Mouse (Mus musculus): ENCODE results near the gene Cxcr5.

The Cxcr5 gene

GRCm38 (mm10) chr9:44509487-44510354, 52.0 kb downstream of the Cxcr5 start:
- DNase-seq (ENCODE audit: low spot score), result peak; percentile 82

- peak; percentile 5 for DNase-seq (ENCODE audit: low spot score)
Observed at GRCm38 (mm10) chr9:44508721-44509486, 52.8 kb downstream of the Cxcr5 start.

- no peak for DNase-seq (ENCODE audit: low spot score)
Observed at GRCm38 (mm10) chr9:44508124-44508619, 53.5 kb downstream of the Cxcr5 start.

DNA sequence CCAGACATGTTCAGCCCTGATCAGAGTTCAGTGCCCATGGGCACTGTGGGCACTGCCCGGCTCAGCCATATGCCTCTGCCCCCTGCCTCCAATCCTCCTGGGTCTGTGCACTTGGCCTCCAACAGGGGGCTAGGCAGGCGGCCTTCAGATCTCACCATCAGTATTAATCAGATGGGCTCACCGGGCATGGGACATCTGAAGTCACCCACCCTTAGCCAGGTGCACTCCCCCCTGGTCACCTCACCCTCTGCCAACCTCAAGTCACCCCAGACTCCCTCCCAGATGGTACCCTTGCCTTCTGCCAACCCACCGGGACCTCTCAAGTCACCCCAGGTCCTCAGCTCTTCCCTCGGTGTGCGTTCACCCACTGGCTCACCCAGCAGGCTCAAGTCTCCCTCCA, 54.3 kb downstream of the Cxcr5 start:
- DNase-seq (ENCODE audit: low spot score), result no peak

DNA sequence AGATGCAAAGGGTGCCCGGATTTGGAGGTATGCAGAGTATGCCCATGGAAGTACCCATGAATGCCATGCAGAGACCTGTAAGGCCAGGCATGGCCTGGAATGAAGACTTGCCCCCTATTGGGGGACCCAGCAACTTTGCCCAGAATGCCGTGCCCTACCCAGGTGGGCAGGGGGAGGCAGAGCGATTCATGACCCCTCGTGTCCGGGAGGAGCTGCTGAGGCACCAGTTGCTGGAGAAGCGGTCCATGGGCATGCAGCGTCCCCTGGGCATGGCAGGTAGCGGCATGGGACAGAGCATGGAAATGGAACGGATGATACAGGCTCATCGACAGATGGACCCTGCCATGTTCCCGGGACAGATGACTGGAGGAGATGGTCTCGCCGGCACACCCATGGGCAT, 55.1 kb downstream of the Cxcr5 start:
- DNase-seq (ENCODE audit: low spot score), result no peak

DNA sequence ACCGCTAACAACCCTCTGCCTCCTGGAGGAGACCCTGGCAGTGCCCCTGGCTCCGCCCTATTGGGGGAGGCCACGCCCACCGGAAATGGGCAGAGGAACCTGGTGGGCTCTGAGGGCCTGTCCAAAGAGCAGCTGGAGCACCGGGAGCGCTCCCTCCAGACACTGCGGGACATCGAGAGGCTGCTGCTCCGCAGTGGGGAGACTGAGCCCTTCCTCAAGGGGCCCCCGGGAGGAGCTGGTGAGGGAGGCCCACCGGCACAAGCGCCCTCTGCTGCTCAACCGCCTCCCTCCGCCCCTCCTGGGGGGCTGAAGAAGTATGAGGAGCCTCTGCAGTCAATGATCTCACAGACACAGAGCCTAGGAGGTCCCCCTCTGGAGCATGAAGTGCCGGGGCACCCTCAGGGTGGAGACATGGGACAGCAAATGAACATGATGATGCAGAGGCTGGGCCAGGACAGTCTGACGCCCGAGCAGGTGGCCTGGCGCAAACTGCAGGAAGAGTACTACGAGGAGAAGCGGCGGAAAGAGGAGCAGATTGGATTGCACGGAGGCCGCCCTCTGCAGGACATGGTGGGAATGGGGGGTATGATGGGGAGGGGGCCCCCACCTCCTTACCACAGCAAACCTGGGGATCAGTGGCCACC, 55.7 kb downstream of the Cxcr5 start:
- DNase-seq (ENCODE audit: low spot score), result no peak

DNA sequence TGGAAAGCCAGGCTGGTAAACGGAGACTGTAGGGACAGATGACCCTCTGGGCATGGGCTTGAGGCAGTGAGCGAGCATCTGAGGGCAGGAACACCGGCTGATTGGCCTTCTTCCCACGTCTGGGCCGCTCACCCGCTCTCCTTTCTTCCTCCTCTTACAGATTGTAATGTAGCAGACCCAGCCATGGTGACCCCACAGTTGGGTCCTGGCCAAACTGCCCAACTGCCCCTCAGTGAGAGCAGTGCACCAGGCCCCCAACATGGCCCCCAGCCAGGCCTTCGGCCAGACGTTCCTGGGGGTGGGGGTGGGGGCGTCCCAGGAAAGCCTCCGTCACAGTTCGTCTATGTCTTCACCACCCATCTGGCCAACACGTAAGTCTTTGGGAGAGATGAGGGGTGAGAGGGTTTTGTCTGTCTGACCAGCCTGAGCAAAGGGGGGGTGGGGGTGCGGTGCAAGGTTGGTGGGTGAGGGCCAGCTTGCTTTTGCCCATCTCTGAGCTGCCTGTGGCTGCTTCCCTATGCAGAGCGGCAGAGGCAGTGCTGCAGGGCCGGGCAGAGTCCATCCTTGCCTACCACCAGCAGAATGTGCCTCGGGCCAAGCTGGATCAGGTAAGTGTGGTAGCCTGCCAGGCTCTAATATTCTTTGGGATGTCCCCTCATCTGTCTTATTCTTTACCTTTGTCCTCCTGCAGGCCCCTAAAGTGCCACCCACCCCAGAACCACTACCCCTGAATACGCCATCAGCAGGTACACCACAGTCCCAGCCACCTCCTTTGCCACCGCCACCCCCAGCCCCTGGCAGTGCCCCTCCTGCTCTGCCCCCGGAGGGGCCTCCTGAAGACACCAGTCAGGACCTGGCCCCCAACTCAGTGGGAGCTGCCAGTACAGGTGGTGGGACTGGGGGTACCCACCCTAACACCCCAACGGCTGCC, 56.5 kb downstream of the Cxcr5 start:
- peak; percentile 4 for DNase-seq (ENCODE audit: low spot score)

DNA sequence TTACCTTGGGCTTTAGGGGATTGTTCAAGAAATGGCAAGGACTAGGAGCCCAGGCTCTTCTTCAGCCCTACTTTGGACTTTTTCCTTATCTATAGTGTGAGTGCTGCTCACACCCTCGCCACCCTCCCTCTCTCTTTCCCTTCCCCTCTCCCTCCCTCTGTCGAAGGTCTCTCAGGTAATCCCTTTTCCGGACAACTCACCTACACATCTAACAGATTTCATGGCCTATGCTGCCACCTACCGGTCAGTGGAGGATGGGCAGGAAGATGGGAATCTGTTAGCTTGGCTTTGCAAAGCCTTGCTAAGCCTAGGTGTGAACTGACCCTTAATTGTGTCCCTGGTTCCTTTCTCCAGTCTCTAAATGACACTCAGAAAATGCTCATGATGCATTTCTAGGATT, 59.7 kb downstream of the Cxcr5 start:
- DNase-seq (ENCODE audit: low spot score), result peak; percentile 25

DNA sequence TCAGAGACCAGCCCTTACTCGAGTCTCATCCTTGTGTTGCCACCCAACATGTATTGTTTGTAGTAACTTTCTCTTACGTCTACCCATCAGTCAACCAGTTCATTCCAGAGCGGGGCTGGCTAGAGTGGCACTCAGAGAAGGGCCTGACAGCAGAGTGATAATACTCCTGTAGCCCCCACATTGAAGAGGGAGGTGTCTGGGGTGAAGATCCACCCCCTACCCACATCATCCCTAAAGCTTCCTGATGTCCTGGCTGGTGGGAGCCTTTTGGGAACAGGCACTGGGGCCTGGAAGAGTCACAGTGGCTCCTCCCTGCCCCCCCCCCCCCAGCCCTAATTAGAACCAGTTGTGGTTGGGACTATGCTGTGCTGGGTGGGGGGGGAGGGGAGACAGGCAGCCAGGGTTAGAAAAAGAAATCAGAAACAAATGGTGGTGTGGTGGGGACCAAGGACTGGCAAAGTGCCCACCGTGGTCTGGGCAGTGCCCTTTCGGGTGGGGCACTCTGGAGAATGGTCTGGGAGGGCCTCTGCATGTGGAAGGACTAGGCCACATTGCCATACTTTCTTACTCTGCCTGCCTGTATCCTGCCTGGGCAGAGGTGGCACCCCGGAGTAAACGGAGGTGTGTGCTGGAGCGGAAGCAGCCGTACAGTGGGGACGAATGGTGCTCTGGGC, 60.3 kb downstream of the Cxcr5 start:
- peak; percentile 8 for DNase-seq (ENCODE audit: low spot score)

DNA sequence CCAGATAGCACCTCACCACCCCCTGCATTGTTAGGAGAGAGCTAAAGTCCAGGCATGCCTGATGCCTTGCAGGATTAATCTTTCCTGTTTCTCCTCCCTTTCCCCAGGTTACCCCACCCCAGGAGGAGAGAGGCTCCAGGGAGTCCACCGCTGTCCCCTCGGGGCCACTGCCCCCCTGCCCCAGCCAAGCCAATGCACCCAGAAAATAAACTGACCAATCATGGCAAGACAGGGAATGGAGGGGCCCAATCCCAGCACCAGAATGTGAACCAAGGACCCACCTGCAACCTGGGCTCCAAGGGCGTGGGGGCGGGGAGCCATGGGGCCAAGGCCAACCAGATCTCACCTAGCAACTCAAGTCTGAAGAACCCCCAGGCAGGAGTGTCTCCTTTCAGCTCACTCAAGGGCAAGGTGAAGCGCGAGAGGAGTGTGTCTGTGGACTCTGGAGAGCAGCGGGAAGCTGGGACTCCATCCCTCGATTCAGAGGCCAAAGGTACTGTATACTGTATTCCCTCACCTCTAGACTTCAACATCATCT, 61.0 kb downstream of the Cxcr5 start:
- no peak for DNase-seq (ENCODE audit: low spot score)

DNA sequence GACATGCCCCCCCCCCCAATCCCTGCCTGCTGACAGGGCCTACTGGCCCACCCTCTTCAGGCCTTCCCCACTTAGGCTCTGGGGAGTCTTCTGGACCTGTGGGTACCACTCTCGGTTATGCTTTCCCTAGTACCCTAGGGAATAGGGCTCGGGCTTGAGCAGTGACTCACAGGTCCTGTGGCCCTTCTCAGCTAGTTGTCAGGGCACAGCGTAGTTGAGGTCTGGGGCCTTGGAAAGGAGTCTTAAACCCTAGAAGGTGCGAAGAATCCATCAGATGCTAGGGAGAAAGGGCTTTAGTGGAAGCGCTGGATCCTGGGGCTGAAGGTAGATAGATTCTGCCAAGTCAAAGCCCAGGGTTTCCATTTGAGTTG, 61.5 kb downstream of the Cxcr5 start:
- DNase-seq (ENCODE audit: low spot score), result no peak

DNA sequence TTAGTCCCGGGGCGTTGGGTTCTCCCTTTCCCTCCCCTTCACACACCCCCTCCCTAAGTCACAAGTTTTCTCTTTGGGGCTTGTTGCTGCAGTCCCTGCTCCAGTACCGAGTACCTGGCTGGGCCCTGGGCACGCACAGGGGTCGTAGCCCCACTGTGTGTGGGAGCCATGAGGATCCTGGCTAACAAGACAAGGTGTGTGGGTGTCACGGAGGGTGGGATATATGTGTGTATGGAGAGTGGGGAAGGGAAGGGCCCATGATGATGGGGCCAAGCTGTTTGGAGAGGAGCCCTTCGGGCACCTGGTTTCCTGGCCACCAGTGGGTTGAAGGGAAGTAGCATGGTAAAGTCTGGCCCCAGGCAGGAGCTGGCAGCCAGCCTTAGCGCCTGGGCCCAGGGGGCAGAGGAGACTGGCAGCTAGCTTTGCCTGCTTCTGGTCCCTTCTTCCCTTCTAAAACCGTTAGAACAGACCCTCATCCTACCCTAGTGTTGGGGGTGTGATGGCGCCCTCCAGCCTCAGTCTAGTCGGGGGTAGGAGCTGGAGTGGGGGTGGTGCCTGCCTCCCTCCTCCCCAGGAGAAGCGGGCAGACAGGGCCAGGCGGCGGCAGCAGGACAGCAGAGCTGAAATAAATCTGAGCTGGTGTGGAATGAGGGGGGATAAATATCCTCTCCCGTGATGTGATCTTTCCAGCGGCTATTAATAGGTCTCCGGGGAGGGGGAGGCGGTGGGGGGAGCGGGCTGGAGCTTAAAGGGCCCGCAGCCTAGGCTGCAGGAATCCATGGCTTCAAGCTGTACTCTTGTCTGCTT, 62.1 kb downstream of the Cxcr5 start:
- peak; percentile 33 for DNase-seq (ENCODE audit: low spot score)

DNA sequence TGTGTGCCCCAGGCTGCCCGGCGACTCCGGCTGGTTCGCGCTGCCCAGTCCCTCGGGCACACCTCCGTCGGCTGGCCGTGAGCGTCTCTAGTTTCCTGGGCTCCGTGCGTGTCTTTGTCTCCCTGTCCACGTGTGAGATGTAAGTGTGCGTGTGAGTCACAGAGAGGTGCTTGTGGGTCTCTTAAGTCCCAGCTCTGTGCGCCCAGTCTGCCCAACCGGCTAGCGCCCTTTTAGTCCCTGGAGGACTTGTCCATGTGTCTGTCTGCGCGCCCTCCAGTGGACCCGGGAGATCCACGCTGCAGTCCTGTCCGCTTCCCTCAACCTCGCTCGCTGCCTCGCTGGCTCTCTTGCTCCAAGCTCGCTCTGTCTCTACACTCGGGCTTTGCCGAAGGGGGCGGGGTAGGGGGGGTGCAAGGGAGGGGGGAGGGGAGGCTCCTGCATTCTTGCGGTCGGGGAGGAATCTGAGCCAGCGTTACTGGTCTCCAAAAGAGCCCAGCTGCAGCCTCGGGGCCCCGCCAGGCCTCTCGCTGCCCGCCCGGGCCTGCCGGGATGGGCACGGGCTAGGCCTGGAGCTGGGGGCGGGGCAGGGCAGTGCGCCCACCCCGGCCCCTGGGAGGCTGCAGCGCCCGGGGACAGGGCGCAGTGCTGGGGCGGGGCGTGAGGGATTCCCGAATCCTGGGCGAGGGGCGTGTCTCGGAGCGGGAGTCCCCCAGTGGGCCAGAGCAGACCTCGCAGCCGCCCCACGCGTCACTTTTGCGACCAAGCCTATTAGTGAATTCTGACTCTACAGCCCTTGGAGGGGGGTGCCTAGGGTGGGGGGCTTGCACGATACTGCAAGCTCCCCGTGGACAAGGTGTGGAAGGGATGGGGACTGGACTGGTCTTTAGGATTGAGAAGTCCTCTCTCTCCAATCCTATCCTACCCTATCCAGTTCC, 63.0 kb downstream of the Cxcr5 start:
- DNase-seq (ENCODE audit: low spot score), result peak; percentile 80

- no peak for DNase-seq (ENCODE audit: low spot score)
Observed at GRCm38 (mm10) chr9:44497624-44498377, 63.9 kb downstream of the Cxcr5 start.

- DNase-seq (ENCODE audit: low spot score), result no peak
Observed at GRCm38 (mm10) chr9:44496803-44497461, 64.7 kb downstream of the Cxcr5 start.

DNA sequence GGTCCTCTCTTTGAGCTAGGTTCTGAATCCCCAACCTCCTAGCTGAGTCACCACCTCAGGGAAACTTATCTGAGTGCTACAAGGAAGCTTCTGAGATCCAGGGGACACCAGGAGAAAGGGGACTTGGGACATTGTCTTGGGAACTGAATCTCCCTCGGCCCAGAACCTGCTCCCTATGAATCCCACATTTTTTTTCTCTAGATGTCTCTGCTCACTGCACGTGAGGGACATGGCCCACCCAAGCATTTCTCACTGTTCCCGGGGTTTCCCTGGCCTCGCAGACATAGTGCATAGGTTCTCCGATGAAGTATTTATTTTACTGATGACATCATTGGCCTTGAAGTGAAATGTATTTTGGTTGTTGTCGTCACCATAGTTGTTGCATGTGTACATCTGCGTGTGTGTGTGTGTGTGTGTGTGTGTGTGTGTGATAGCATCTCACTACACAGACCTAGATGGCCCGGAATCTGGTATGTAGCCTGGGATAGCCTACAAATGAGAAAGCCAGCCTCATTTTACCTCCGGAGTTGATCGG, 65.8 kb downstream of the Cxcr5 start:
- no peak for DNase-seq (ENCODE audit: low spot score)

Data from ovary, adult 18-20 months (tissue).